Mouse (Mus musculus) cerebellum, postnatal 4 days (tissue): Measurements from ENCODE around the gene Olfr392.

ENCODE experiments used
- DNase-seq, 2 experiments: peaks; one replicate each; pipeline ENCODE4 v3.0.0; 2022; ENCODE audit warnings: low spot score in 2 of 2, mixed read lengths in 1 of 2

Olfr392 gene

GRCm38 (mm10) chr11:73816949-73817348 lies at the start of gene Olfr392:
Gene Olfr392 (minus strand): TSS chr11:73817049.
- no peak for DNase-seq

GRCm38 (mm10) chr11:73851354-73851753 lies 34.5 kb upstream of the Olfr392 start, which contains the start of gene Olfr393:
Gene Olfr393 (minus strand): TSS chr11:73851454.
- no peak for DNase-seq

GRCm38 (mm10) chr11:73802952-73803351 lies 13.9 kb downstream of the Olfr392 start, which contains the start of gene Olfr391-ps:
Gene Olfr391-ps (minus strand): TSS chr11:73803052.
- DNase-seq: no peak

- no peak for DNase-seq
Observed at GRCm38 (mm10) chr11:73782664-73783063, 34.2 kb downstream of the Olfr392 start, which contains the start of gene Olfr390. Gene Olfr390 (plus strand): TSS chr11:73782964.

- DNase-seq: no peak
Observed at GRCm38 (mm10) chr11:73780613-73781012, 36.2 kb downstream of the Olfr392 start, which contains the start of gene Olfr389. Gene Olfr389 (minus strand): TSS chr11:73780713.
